ENCODE assay signal across 18 mouse cellular contexts in genomic region chr3:105005561-105006065, GRCm38 (mm10). TPM values are rescaled to one million over a fixed set of nuclear protein-coding genes. Genes with fewer than 3 reads are reported as not detected.
A peak's percentile ranks its signal among the peaks of the same experiment; 100 is the strongest.
DNase-seq lines count a peak whose midpoint lies in the region; TF ChIP-seq lines count a peak whose summit lies in the region.
"Had no signal": no experiment of that assay in that cellular context is flagged by ENCODE, and none has a peak within 500 bp of the region (broad histone marks: within the 10 kb centered on the region; RNA-seq: fewer than 3 reads in every experiment).

No protein-coding gene starts in this region.

- no peak overlapping the region for H3K4me3 ChIP-seq in layer of hippocampus, adult 2 months
- H3K4me3 ChIP-seq: embryonic facial prominence, embryonic 15.5 days; erythroblast, embryonic 14.5 days; forebrain, embryonic 10.5 days; heart, embryonic 12.5 days; hindbrain, embryonic 10.5 days had no signal

- DNase-seq in layer of hippocampus, adult 2 months (ENCODE audit: low spot score in 2 of 2): no peak
- no peak for DNase-seq in layer of hippocampus, postnatal 14 days (ENCODE audit: low spot score in 2 of 2)
- peak; percentile 51 to 52 for DNase-seq in right cerebral cortex, postnatal 10 days (ENCODE audit: low spot score in 2 of 2)
- no peak for DNase-seq in right cerebral cortex, adult 18-20 months
- DNase-seq in MN1 (ENCODE audit: low spot score): peak; percentile 38
- no peak for DNase-seq in thymus, postnatal 36 days
- DNase-seq: adrenal gland, adult 8-10 months; adrenal gland, postnatal 36 days; cerebellum, adult 2 months; embryo, embryonic 11 days; gastrocnemius, postnatal 10 days had no signal

- peak overlapping the region; percentile 76 for H3K27ac ChIP-seq in layer of hippocampus, adult 2 months
- H3K27ac ChIP-seq: forebrain, embryonic 10.5 days; hindbrain, embryonic 10.5 days; hindbrain, embryonic 14.5 days had no signal

- TF ChIP-seq CTCF in layer of hippocampus, adult 2 months (conservative IDR thresholded peaks at IDR 0.05): no peak

RNA-seq across cellular contexts. Expression of gene Wnt2b, which starts 43.9 kb away (rescaled TPM):
- total RNA-seq in layer of hippocampus, adult 2 months (2021): under 1 TPM; 0.41 to 0.47 TPM
- total RNA-seq in layer of hippocampus, postnatal 14 days (2021): under 1 TPM; 0.85 to 0.91 TPM
- total RNA-seq: MEL had no signal

RNA-seq across cellular contexts. Expression of gene Cttnbp2nl, which starts 47.3 kb away (rescaled TPM):
- 10 to 100 TPM; 21.1 to 25.4 TPM for total RNA-seq in layer of hippocampus, adult 2 months (2021)
- total RNA-seq in layer of hippocampus, postnatal 14 days (2021): 10 to 100 TPM; 30.0 to 34.0 TPM

Comparison
In these comparisons a context has a peak if more than half of its experiments do, and no peak if none do; other contexts are left out.
1. DNase-seq: peak in right cerebral cortex, postnatal 10 days (2 of 2) and MN1 (single experiment); none in layer of hippocampus, adult 2 months (0 of 2), layer of hippocampus, postnatal 14 days (0 of 2), right cerebral cortex, adult 18-20 months (single experiment) and thymus, postnatal 36 days (0 of 2).